Mouse (Mus musculus) heart, embryonic 14.5 days (tissue): Measurements from ENCODE around the gene Upf3a. TPM values are rescaled to one million over a fixed set of nuclear protein-coding genes. Genes with fewer than 3 reads are reported as not detected.
"Not testable (repeated sequence)": the region's sequence is repeated elsewhere in the genome, so short reads cannot be mapped to it uniquely, and the experiment has no call there.

Source experiments
- ATAC-seq: fragments of 200-750 bp; cut with Nextera tagmentation; 2 replicates; pipeline ENCODE4 v1.8.0; 2017; ENCODE audit warnings: low read depth, moderate TSS enrichment; ENCODE audit not compliant: insufficient number of reproducible peaks, insufficient read depth, low FRiP score
- H3K27ac ChIP-seq, 2 experiments: fragments of 200-500 bp in 1 of 2; fragments of 300-500 bp in 1 of 2; sonication (generic) in 1 of 2; replicated peaks in 1 of 2; 2 replicates each; pipeline ENCODE4 v1.5.1; 2012 to 2014; ENCODE audit warnings: low read depth in 2 of 2, low read length in 2 of 2, control low read depth in 1 of 2, mild to moderate bottlenecking in 1 of 2, mixed read lengths in 1 of 2; ENCODE audit not compliant: control insufficient read depth in 1 of 2, insufficient read depth in 1 of 2
- H3K27me3 ChIP-seq: fragments of 300-500 bp; sonication (generic); 2 replicates; pipeline ENCODE4 v1.6.1; 2014; ENCODE audit warnings: mild to moderate bottlenecking, low read length, control low read depth; ENCODE audit not compliant: control insufficient read depth, insufficient read depth
- H3K36me3 ChIP-seq: fragments of 300-500 bp; sonication (generic); 2 replicates; pipeline ENCODE4 v1.6.1; 2014; ENCODE audit warnings: mild to moderate bottlenecking, control low read depth, low read length, mixed read lengths; ENCODE audit not compliant: control insufficient read depth, insufficient read depth
- H3K4me1 ChIP-seq, 2 experiments: fragments of 200-500 bp in 1 of 2; fragments of 300-500 bp in 1 of 2; sonication (generic) in 1 of 2; 2 replicates each; pipeline ENCODE4 v1.6.1; 2012 to 2014; ENCODE audit warnings: low read length in 2 of 2, control low read depth in 1 of 2, mixed read lengths in 1 of 2; ENCODE audit not compliant: control insufficient read depth in 2 of 2, insufficient read depth in 2 of 2
- H3K4me2 ChIP-seq: fragments of 300-500 bp; sonication (generic); 2 replicates; pipeline ENCODE4 v1.6.1; 2014; ENCODE audit warnings: mild to moderate bottlenecking, low read length
- H3K4me3 ChIP-seq, 2 experiments: fragments of 200-500 bp in 1 of 2; fragments of 300-500 bp in 1 of 2; sonication (generic) in 1 of 2; 2 replicates each; pipeline ENCODE4 v1.5.1; 2012 to 2014; ENCODE audit warnings: low read length in 2 of 2, mild to moderate bottlenecking in 2 of 2, control low read depth in 1 of 2, low read depth in 1 of 2, moderate library complexity in 1 of 2; ENCODE audit not compliant: control insufficient read depth in 1 of 2, insufficient read depth in 1 of 2
- H3K9ac ChIP-seq: fragments of 300-500 bp; sonication (generic); 2 replicates; pipeline ENCODE4 v1.6.1; 2014; ENCODE audit warnings: mild to moderate bottlenecking, low read length
- H3K9me3 ChIP-seq: fragments of 300-500 bp; sonication (generic); 2 replicates; pipeline ENCODE4 v1.6.1; 2016; ENCODE audit warnings: low read length, control low read depth; ENCODE audit not compliant: control insufficient read depth
- WGBS: fragments of 180-500 bp; shearing (Covaris S2); extraction: QIAGEN DNeasy Blood & Tissue Kit; methylation state at CpG from one replicate; pipeline ENCODE4 v1.1.7; 2014; 5-methylcytosine and 5-hydroxymethylcytosine counted together
- polyA plus RNA-seq: library from polyadenylated mRNA; unstranded; fragments of >200 nt; fragmentation: Nextera tagmentation; extraction: Ambion mirVana; gene quantifications from 2 replicates; pipeline ENCODE4 v1.2.1, GENCODE M21; 2014

Upf3a gene
- polyA plus RNA-seq, 1 experiment from 2014 or later = 24.2 TPM

DNA sequence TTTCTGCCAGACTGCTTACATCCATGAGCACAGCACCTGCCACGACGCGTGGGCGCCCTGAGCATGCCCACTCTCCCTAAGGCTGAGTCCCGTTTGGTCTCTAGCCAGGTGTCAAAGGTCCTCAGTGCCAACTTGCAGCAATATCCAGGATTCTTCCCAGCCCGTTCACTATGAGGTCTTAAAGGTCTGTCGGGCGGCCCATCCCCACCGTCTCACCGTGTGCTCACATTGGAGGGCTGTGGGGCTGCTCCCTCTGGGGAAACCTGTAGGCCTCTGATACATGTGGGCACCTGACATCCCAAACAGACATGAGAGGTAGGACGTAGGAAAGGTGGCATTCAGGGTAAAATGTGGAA is 8.3 kb downstream of the Upf3a start:
- Histone ChIP-seq H3K9me3 (no peaks in the 10 kb centered on the region), H3K4me3 (no peak overlapping the region), H3K27ac (no peak overlapping the region), H3K27me3 (no peaks in the 10 kb centered on the region), H3K36me3 (peaks cover 87% of the 10 kb centered on the region), H3K4me1 (no peaks in the 10 kb centered on the region), H3K9ac (no peak overlapping the region), H3K4me2 (no peak overlapping the region)
- no peak for ATAC-seq
- WGBS = 93% methylated on average over 11 of the region's 11 CpGs

DNA sequence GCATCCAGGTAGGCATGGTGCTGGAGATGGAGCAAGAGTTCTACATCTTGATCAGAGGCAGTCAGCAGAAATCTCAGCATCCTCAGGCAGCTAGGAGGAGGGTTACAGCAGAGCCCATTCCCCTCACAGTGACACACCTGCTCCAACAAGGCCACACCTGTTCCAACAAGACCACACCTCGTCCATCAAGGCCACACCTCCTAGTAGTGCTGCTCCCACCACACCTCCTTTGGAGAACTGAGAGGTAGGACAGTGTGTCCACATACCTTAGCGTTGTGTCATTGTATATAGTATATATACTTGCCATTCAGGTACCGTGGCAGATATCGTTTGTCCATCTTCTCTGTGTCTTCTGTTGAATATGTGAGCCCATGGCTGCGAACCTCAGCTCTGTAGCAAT is 12.3 kb downstream of the Upf3a start:
- Histone ChIP-seq H3K4me2 (no peak overlapping the region), H3K36me3 (peaks cover 70% of the 10 kb centered on the region), H3K27me3 (no peaks in the 10 kb centered on the region), H3K9me3 (no peaks in the 10 kb centered on the region), H3K4me1 (no peaks in the 10 kb centered on the region), H3K9ac (no peak overlapping the region), H3K27ac (no peak overlapping the region), H3K4me3 (no peak overlapping the region)
- 90% methylated on average over 5 of the region's 5 CpGs for WGBS
- no peak for ATAC-seq

DNA sequence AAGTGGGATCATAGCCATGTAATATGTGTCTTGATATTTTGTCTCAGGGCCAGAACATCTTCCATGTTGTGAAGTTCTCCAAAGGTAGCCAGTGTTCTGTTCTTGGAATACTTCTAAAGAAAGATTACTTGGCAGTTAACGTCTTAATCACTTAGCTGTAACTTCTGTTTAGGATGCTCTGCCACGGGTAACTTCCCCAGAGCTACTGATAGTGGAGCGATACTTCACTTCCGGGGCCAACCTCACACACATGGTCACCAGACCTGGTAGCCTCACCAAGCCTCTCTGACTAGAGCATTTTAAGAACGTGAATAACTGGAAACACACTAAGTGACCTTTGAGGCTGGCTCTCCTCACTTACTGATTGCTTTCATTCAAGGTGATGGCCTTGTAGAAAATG is 14.2 kb downstream of the Upf3a start:
- Histone ChIP-seq H3K4me3 (no peak overlapping the region), H3K27me3 (no peaks in the 10 kb centered on the region), H3K36me3 (peaks cover 51% of the 10 kb centered on the region), H3K4me2 (no peak overlapping the region), H3K4me1 (no peaks in the 10 kb centered on the region), H3K9me3 (no peaks in the 10 kb centered on the region), H3K9ac (no peak overlapping the region), H3K27ac (no peak overlapping the region)
- WGBS = 83% methylated on average over 5 of the region's 5 CpGs
- ATAC-seq = no peak

DNA sequence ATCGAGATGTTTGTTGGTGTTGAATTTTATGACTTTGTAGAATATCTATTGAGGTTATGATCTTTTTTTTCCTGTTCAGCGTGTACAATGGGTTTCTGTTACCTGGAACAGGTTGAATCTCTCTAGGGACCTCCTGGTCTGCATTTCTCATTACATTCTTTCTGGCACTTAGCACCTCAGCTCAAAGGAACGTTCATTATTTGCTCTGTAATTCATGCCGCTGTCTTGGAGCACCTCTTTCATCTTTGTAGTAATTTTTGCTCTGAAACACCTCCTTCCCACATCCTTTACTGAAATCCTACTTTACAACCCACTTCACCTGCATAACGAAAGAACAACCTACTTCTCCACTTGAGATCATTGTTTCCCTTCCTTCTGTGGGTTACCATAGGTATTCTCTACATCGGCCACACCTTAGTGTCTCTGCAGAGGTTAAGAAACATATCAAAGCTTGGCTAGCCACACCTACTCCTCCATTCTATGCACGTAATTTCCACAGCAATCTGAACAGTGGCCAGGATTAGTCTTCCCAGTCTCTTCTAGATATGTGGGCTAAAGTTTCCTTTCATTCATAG is 43.3 kb downstream of the Upf3a start:
- Histone ChIP-seq H3K9me3 (no peaks in the 10 kb centered on the region), H3K9ac (no peak overlapping the region), H3K36me3 (no peaks in the 10 kb centered on the region), H3K27ac (no peak overlapping the region), H3K4me1 (no peaks in the 10 kb centered on the region), H3K4me3 (no peak overlapping the region), H3K4me2 (no peak overlapping the region), H3K27me3 (no peaks in the 10 kb centered on the region)
- no peak for ATAC-seq
- 68% methylated on average over 7 of the region's 7 CpGs for WGBS

DNA sequence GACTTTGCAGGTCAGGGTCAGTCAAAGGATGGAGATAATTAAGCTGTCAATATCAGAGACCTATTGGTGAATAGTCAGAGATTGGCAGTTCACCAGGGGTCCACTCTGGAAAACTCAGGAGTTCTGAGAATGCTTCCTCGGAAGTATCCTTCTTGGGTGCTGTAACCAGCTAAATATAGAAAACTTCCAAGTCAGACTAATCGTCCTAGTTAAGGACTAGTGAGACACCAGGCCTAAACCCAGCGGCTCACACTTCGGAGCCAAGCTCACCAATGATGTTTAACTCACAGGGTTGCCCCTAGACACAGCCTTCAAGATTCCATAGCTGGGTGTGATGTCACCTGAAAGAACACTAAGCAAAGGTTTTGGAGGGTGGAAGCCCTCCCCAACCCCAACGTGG is 52.9 kb downstream of the Upf3a start, which contains the start of gene AF366264:
AF366264 (minus strand) TSS at position 101 of the 400 bp plus-strand sequence.
- not testable (repeated sequence) for H3K27me3 ChIP-seq, H3K9me3 ChIP-seq, H3K4me2 ChIP-seq, H3K4me1 ChIP-seq, H3K36me3 ChIP-seq, H3K9ac ChIP-seq, ATAC-seq, H3K4me3 ChIP-seq, H3K27ac ChIP-seq
- 69% methylated on average over 5 of the region's 5 CpGs for WGBS

DNA sequence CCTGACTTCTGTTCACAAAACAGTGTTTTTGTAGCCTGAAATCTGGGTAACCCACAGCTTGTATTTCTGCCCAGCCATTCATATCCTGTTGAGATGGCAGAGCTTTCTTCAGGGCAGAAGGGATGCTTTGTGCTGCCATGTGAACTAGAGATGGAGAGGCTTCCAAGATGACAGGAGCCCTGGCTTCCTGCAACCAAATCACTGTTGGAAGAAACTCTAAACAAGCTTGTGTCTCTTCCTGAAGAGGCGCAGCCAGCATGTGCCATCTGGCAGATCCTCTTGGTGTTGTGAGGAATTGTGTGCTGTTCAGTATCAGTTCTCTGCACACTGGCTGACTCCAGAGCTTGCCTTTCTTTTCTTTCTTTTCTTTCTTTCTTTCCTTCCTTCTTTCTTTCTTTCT is 57.9 kb downstream of the Upf3a start:
- H3K4me2 ChIP-seq, H3K36me3 ChIP-seq, H3K4me3 ChIP-seq, H3K4me1 ChIP-seq, H3K9ac ChIP-seq, H3K9me3 ChIP-seq, H3K27me3 ChIP-seq, ATAC-seq, H3K27ac ChIP-seq: not testable (repeated sequence)
- WGBS = 55% methylated on average over 1 of the region's 1 CpGs

Other genes with a start within 250 kb of the Upf3a start
- gene 1700029H14Rik, start 223.2 kb upstream of the Upf3a start, polyA plus RNA-seq = not detected in 2 replicates
- 20.9 and 24.9 TPM in 2 replicates for gene Rasa3, start 108.0 kb upstream of the Upf3a start, polyA plus RNA-seq
- gene Cfap97d2, start 79.7 kb upstream of the Upf3a start, polyA plus RNA-seq = not detected in 2 replicates
- 110 and 125 TPM in 2 replicates for gene Cdc16, start 27.9 kb upstream of the Upf3a start, polyA plus RNA-seq
- not detected in 2 replicates for gene AF366264, start 52.8 kb downstream of the Upf3a start, polyA plus RNA-seq
- gene Champ1, start 84.0 kb downstream of the Upf3a start, polyA plus RNA-seq = 15.2 and 16.3 TPM in 2 replicates
- gene Coprs, start 104.7 kb downstream of the Upf3a start, polyA plus RNA-seq = 49.6 and 56.9 TPM in 2 replicates